Mouse (Mus musculus) embryonic facial prominence, embryonic 14.5 days (tissue): ENCODE results near the gene Tcp11l2. TPM values are rescaled to one million over a fixed set of nuclear protein-coding genes. Genes with fewer than 3 reads are reported as not detected.

ENCODE experiments used
- ATAC-seq: fragments of 200-750 bp; cut with Nextera tagmentation; 2 replicates; pipeline ENCODE4 v1.8.0; 2017; ENCODE audit warnings: low read depth, moderate number of reproducible peaks, moderate TSS enrichment
- DNase-seq: peaks from one replicate; pipeline ENCODE4 v3.0.0-alpha.2; 2015; ENCODE audit warnings: low spot score
- H3K27ac ChIP-seq: fragments of 300-500 bp; sonication (generic); replicated peaks from 2 replicates; pipeline ENCODE4 v1.5.1; 2014; ENCODE audit warnings: low read depth, mild to moderate bottlenecking, low read length, moderate library complexity
- H3K27me3 ChIP-seq: fragments of 300-500 bp; sonication (generic); replicated peaks from 2 replicates; pipeline ENCODE4 v1.6.1; 2014; ENCODE audit warnings: low read length; ENCODE audit not compliant: control insufficient read depth, insufficient read depth
- H3K36me3 ChIP-seq: fragments of 300-500 bp; sonication (generic); 2 replicates; pipeline ENCODE4 v1.6.1; 2014; ENCODE audit warnings: low read length, mixed read lengths; ENCODE audit not compliant: control insufficient read depth, insufficient read depth
- H3K4me1 ChIP-seq: fragments of 300-500 bp; sonication (generic); 2 replicates; pipeline ENCODE4 v1.6.1; 2014; ENCODE audit warnings: antibody characterized with exemption, low read length; ENCODE audit not compliant: control insufficient read depth, insufficient read depth
- H3K4me2 ChIP-seq: fragments of 300-500 bp; sonication (generic); 2 replicates; pipeline ENCODE4 v1.6.1; 2014; ENCODE audit warnings: low read depth, mild to moderate bottlenecking, low read length, moderate library complexity, mixed read lengths
- H3K4me3 ChIP-seq: fragments of 300-500 bp; sonication (generic); 2 replicates; pipeline ENCODE4 v1.5.1; 2014; ENCODE audit warnings: low read depth, mild to moderate bottlenecking, low read length
- H3K9ac ChIP-seq: fragments of 300-500 bp; sonication (generic); 2 replicates; pipeline ENCODE4 v1.6.1; 2014; ENCODE audit warnings: low read depth, mild to moderate bottlenecking, low read length, moderate library complexity, mixed read lengths
- H3K9me3 ChIP-seq: fragments of 300-500 bp; sonication (generic); 2 replicates; pipeline ENCODE4 v1.6.1; 2016; ENCODE audit warnings: low read length; ENCODE audit not compliant: control insufficient read depth
- WGBS: fragments of 180-500 bp; shearing (Covaris S2); extraction: QIAGEN DNeasy Blood & Tissue Kit; methylation state at CpG from one replicate; pipeline ENCODE4 v1.1.7; 2014; 5-methylcytosine and 5-hydroxymethylcytosine counted together
- polyA plus RNA-seq: library from polyadenylated mRNA; unstranded; fragments of >200 nt; fragmentation: Nextera tagmentation; extraction: Ambion mirVana; gene quantifications from 2 replicates; pipeline ENCODE4 v1.2.1, GENCODE M21; 2014

Gene Tcp11l2
- polyA plus RNA-seq, 1 experiment from 2014 or later = 20.3 TPM

GRCm38 (mm10) chr10:84551846-84552245 is 24.6 kb upstream of the Tcp11l2 start:
- Histone ChIP-seq H3K4me1 (no peaks in the 10 kb centered on the region), H3K9me3 (no peaks in the 10 kb centered on the region), H3K36me3 (no peaks in the 10 kb centered on the region), H3K27ac (no peak overlapping the region), H3K4me2 (no peak overlapping the region), H3K9ac (no peak overlapping the region), H3K4me3 (no peak overlapping the region), H3K27me3 (no peaks in the 10 kb centered on the region)
- DNase-seq (no peak), ATAC-seq (no peak)
- WGBS = 89% methylated on average over 3 of the region's 3 CpGs

- Histone ChIP-seq H3K4me3 (no peak overlapping the region), H3K4me1 (no peaks in the 10 kb centered on the region), H3K27me3 (no peaks in the 10 kb centered on the region), H3K4me2 (no peak overlapping the region), H3K27ac (no peak overlapping the region), H3K9ac (no peak overlapping the region), H3K36me3 (no peaks in the 10 kb centered on the region), H3K9me3 (no peaks in the 10 kb centered on the region)
- DNase-seq = no peak
- WGBS = 91% methylated on average over 2 of the region's 2 CpGs
- ATAC-seq = no peak
These were observed 23.9 kb upstream of the Tcp11l2 start for GRCm38 (mm10) chr10:84552477-84552876.

DNA sequence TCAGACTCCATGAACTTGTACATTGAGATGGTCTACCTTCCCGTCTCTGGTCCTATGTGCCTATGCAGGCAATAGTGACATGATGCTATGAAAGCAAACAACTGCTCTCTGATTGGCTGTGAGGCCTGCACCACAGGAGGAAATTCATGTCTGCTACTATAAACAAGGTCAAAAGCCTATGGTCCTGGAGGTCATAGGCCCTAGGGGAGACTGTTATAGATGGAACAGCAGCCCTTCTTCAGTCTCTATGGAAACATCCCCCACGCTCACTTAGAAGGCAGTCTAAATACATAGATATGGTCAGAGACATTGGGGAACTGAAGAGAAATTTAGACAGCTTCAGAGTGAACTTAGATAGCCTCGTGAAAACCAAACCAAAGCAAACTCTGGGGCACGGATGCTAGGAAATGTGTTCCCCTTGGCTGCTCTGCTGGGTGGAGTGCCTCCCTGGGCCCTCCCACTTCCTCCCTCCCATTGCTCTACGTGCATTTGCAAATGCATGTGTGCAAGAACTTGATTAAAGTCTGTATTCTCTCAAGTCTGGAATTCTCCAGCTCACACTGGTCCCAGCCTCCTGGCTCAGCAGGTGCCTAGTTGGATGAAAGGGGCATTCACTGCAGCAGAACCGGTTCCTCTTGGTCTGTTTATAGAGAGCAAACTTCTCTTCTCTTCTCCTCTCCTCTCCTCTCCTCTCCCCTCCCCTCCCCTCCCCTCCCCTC is 22.0 kb upstream of the Tcp11l2 start:
- Histone ChIP-seq H3K27me3 (no peaks in the 10 kb centered on the region), H3K4me1 (no peaks in the 10 kb centered on the region), H3K4me2 (no peak overlapping the region), H3K36me3 (no peaks in the 10 kb centered on the region), H3K9me3 (0 out of 2 replicates have a peak, but pooled peaks cover 8% of the 10 kb centered on the region), H3K4me3 (no peak overlapping the region), H3K27ac (no peak overlapping the region), H3K9ac (no peak overlapping the region)
- no peak for ATAC-seq
- DNase-seq = peak; percentile 50
- 30% methylated on average over 6 of the region's 6 CpGs for WGBS

DNA sequence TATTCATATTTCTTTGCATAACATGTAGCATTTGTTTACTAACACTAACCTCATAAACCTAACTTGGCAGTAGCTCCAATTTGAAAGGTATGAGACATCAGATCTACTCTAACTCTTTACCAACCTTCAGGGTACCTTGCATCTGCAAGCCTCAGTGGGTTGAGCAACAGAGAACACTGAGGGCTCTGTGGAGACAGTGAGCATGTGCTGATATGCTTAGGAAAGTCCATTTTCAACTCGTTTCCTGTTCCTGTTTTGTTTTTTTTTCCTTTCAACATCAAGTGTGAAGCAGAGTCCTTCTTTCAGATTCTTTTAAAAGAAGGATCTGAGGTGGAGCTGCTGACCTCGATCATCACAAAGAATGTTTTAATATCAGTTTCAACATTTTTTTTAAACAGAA is 20.3 kb upstream of the Tcp11l2 start:
- Histone ChIP-seq H3K9me3 (0 out of 2 replicates have a peak, but pooled peaks cover 8% of the 10 kb centered on the region), H3K36me3 (no peaks in the 10 kb centered on the region), H3K4me2 (no peak overlapping the region), H3K27me3 (no peaks in the 10 kb centered on the region), H3K4me1 (no peaks in the 10 kb centered on the region), H3K9ac (no peak overlapping the region), H3K27ac (no peak overlapping the region), H3K4me3 (no peak overlapping the region)
- WGBS = 65% methylated on average over 2 of the region's 2 CpGs
- DNase-seq (no peak), ATAC-seq (no peak)

- no peaks in the 10 kb centered on the region for H3K36me3 ChIP-seq
- H3K4me1 ChIP-seq = no peaks in the 10 kb centered on the region
- no peak overlapping the region for H3K4me3 ChIP-seq
- no peak for ATAC-seq
- H3K9ac ChIP-seq = no peak overlapping the region
- WGBS = 84% methylated on average over 1 of the region's 1 CpGs
- no peaks in the 10 kb centered on the region for H3K27me3 ChIP-seq
- no peak overlapping the region for H3K4me2 ChIP-seq
- DNase-seq = no peak
- 0 out of 2 replicates have a peak, but pooled peaks cover 8% of the 10 kb centered on the region for H3K9me3 ChIP-seq
- H3K27ac ChIP-seq = no peak overlapping the region
These were observed 17.9 kb upstream of the Tcp11l2 start for GRCm38 (mm10) chr10:84558511-84558910.

- no peaks in the 10 kb centered on the region for H3K27me3 ChIP-seq
- H3K9me3 ChIP-seq = 0 out of 2 replicates have a peak, but pooled peaks cover 8% of the 10 kb centered on the region
- no peak for DNase-seq
- H3K27ac ChIP-seq = no peak overlapping the region
- no peak overlapping the region for H3K4me2 ChIP-seq
- no peaks in the 10 kb centered on the region for H3K4me1 ChIP-seq
- H3K36me3 ChIP-seq = no peaks in the 10 kb centered on the region
- WGBS = 87% methylated on average over 4 of the region's 4 CpGs
- H3K4me3 ChIP-seq = no peak overlapping the region
- ATAC-seq = no peak
- H3K9ac ChIP-seq = no peak overlapping the region
These were observed 16.4 kb upstream of the Tcp11l2 start for GRCm38 (mm10) chr10:84559986-84560385.

DNA sequence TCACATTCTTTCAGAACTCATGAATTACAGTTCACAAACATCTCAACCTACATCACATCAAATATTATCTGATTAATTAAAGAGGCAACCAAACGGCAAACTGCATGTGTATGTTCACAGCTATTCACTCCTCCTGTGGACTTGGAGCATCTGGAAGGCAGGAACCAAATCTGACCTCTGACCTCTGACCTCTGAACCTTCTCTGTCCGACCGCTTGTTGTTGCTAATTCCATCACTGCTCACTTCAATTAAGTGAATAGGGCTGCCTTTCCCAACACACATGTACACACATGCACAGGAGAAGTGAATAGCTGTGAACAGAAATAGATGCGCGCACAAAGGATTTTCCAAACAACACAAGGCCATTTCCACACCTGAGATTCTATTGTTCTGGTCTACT is 14.3 kb upstream of the Tcp11l2 start:
- no peak overlapping the region for H3K9ac ChIP-seq
- H3K27me3 ChIP-seq = no peaks in the 10 kb centered on the region
- H3K4me2 ChIP-seq = no peak overlapping the region
- WGBS = 45% methylated on average over 5 of the region's 5 CpGs
- no peak for ATAC-seq
- H3K36me3 ChIP-seq = no peaks in the 10 kb centered on the region
- 0 out of 2 replicates have a peak, but pooled peaks cover 8% of the 10 kb centered on the region for H3K9me3 ChIP-seq
- H3K4me1 ChIP-seq = no peaks in the 10 kb centered on the region
- no peak overlapping the region for H3K4me3 ChIP-seq
- no peak overlapping the region for H3K27ac ChIP-seq
- DNase-seq = no peak

DNA sequence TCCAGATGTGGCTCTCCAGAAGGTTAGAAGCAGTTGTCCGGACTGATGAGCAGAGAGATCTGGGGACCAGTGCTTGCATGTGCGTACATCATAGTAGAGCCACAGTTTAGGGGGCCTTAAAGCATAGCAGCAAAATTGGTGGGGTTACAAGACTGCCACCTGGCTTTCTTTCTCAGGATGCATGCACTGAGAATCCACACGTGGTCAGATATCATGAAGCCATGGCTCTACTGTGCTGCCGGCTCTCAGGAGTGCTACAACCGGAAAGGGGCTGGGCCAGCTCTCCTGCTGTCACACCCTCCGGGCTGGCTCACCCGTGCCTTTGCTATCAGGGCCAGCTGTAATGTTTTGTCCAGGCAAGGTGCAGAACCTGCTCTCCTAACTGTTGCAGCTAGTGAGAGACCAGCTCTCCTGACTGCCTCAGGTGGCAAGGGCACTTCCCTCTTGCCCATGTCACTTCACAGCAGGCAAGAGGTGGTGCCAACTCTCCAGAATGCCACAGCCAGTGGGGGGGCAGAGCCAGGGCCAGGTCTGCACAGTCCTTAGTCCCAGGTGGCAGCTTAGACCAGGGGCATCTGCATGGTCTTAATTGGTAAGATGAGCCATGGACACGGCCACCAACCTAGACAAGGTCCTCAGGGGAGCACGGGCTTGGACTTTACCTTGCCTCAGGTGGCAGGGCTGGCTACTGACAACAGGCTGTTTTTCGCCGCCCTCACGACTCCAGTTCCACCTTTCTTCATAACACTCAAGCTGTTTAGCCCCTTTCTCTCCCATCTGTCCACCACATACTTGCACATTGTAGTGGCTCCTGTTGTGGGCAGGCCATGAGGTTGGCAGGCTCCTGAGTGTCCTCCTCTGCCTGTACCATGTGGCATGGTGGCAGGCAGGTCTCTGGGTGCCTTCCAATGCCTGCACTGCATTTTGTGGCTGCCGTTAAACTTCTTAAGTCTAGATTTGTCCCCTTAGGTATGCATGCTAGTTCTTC is 13.6 kb upstream of the Tcp11l2 start:
- DNase-seq (peak; percentile 46), ATAC-seq (peak; percentile 71)
- Histone ChIP-seq H3K9ac (no peak overlapping the region), H3K4me1 (no peaks in the 10 kb centered on the region), H3K36me3 (no peaks in the 10 kb centered on the region), H3K4me2 (no peak overlapping the region), H3K27ac (no peak overlapping the region), H3K4me3 (no peak overlapping the region), H3K9me3 (0 out of 2 replicates have a peak, but pooled peaks cover 8% of the 10 kb centered on the region), H3K27me3 (no peaks in the 10 kb centered on the region)
- 35% methylated on average over 12 of the region's 13 CpGs for WGBS
